Mouse (Mus musculus) cerebellum, adult 2 months (tissue): ENCODE data around the gene Pdgfa. TPM values are rescaled to one million over a fixed set of nuclear protein-coding genes. Genes with fewer than 3 reads are reported as not detected.

Source experiments
- DNase-seq, 2 experiments: peaks; one replicate each; pipeline ENCODE4 v3.0.0; 2021
- H3K27ac ChIP-seq: fragments of 200-500 bp; 2 replicates; pipeline ENCODE4 v1.5.1; 2012; ENCODE audit warnings: low read length, control low read depth, inconsistent platforms; ENCODE audit not compliant: insufficient read depth
- H3K27me3 ChIP-seq: fragments of 200-500 bp; 2 replicates; pipeline ENCODE4 v1.6.1; 2012; ENCODE audit warnings: inconsistent platforms, mild to moderate bottlenecking, low read length, moderate library complexity; ENCODE audit not compliant: control insufficient read depth, insufficient read depth
- H3K4me1 ChIP-seq: fragments of 200-500 bp; 2 replicates; pipeline ENCODE4 v1.6.1; 2011; ENCODE audit warnings: low read length; ENCODE audit not compliant: control insufficient read depth, insufficient read depth
- H3K4me3 ChIP-seq: fragments of 200-500 bp; replicated peaks from 2 replicates; pipeline ENCODE3; 2011; ENCODE audit warnings: mild to moderate bottlenecking, low read depth, low read length, control low read depth; ENCODE audit not compliant: insufficient read depth
- CTCF ChIP-seq: fragments of 200-500 bp; IDR thresholded peaks from 2 replicates; pipeline ENCODE4 v1.5.1; 2011; ENCODE audit warnings: low read depth, mild to moderate bottlenecking, control low read depth, low read length, moderate library complexity, borderline replicate concordance; ENCODE audit not compliant: insufficient read depth
- POLR2A ChIP-seq: fragments of 200-500 bp; IDR thresholded peaks from 2 replicates; pipeline ENCODE4 v1.6.1; 2011; ENCODE audit warnings: low read length, control low read depth, borderline replicate concordance; ENCODE audit not compliant: insufficient read depth
- WGBS: fragments of 180-500 bp; shearing (Covaris S2); methylation state at CpG from one replicate; pipeline ENCODE4 v1.1.7; 2018; 5-methylcytosine and 5-hydroxymethylcytosine counted together
- polyA plus RNA-seq: library from polyadenylated mRNA; depleted of rRNA; stranded (reverse); fragments of >200 nt; gene quantifications from 2 replicates; pipeline ENCODE4 v1.2.3, GENCODE M21; 2012

Pdgfa gene
- polyA plus RNA-seq, 1 experiment, result 35.3 TPM

- no peak for DNase-seq
- H3K27me3 ChIP-seq, result no peaks in the 10 kb centered on the region
- H3K4me1 ChIP-seq, result no peaks in the 10 kb centered on the region
- H3K4me3 ChIP-seq, result no peak overlapping the region
- WGBS, result 32% methylated on average over 7 of the region's 7 CpGs
- TF ChIP-seq CTCF, result no peak
- no peak for TF ChIP-seq POLR2A
- H3K27ac ChIP-seq, result no peak overlapping the region
These were observed 31.0 kb downstream of the Pdgfa start for GRCm38 (mm10) chr5:138966033-138966724.

- H3K27ac ChIP-seq, result no peak overlapping the region
- no peak for DNase-seq
- H3K4me3 ChIP-seq, result no peak overlapping the region
- 71% methylated on average over 2 of the region's 2 CpGs for WGBS
- H3K27me3 ChIP-seq, result no peaks in the 10 kb centered on the region
- H3K4me1 ChIP-seq, result no peaks in the 10 kb centered on the region
- no peak for TF ChIP-seq POLR2A
- no peak for TF ChIP-seq CTCF
These were observed 31.6 kb downstream of the Pdgfa start for GRCm38 (mm10) chr5:138965590-138965989.

GRCm38 (mm10) chr5:138956427-138956833 is 40.7 kb downstream of the Pdgfa start:
- DNase-seq, result no peak

GRCm38 (mm10) chr5:138953986-138954385 is 43.2 kb downstream of the Pdgfa start:
- TF ChIP-seq POLR2A, result no peak
- TF ChIP-seq CTCF, result no peak
- WGBS, result 89% methylated on average over 7 of the region's 7 CpGs
- Histone ChIP-seq H3K4me1 (no peaks in the 10 kb centered on the region), H3K4me3 (no peak overlapping the region), H3K27ac (no peak overlapping the region), H3K27me3 (no peaks in the 10 kb centered on the region)
- DNase-seq, result no peak

More at GRCm38 (mm10) chr5:138956427-138956833, 40.7 kb downstream of the Pdgfa start:
- Histone ChIP-seq H3K4me3 (no peak overlapping the region), H3K27me3 (no peaks in the 10 kb centered on the region), H3K4me1 (no peaks in the 10 kb centered on the region), H3K27ac (no peak overlapping the region)
- TF ChIP-seq CTCF (no peak), POLR2A (no peak)
- 52% methylated on average over 10 of the region's 10 CpGs for WGBS

GRCm38 (mm10) chr5:138952969-138953368 is 44.2 kb downstream of the Pdgfa start:
- Histone ChIP-seq H3K27me3 (no peaks in the 10 kb centered on the region), H3K4me3 (no peak overlapping the region), H3K27ac (no peak overlapping the region), H3K4me1 (no peaks in the 10 kb centered on the region)
- TF ChIP-seq POLR2A, result no peak
- TF ChIP-seq CTCF, result no peak
- 23% methylated on average over 13 of the region's 13 CpGs for WGBS
- peak in 1 of 2 experiments; percentile 22 for DNase-seq

GRCm38 (mm10) chr5:138951305-138951704 is 45.9 kb downstream of the Pdgfa start:
- H3K4me1 ChIP-seq, result no peaks in the 10 kb centered on the region
- no peak for TF ChIP-seq CTCF
- 89% methylated on average over 2 of the region's 2 CpGs for WGBS
- H3K27me3 ChIP-seq, result no peaks in the 10 kb centered on the region
- no peak overlapping the region for H3K4me3 ChIP-seq
- no peak for DNase-seq
- H3K27ac ChIP-seq, result no peak overlapping the region

GRCm38 (mm10) chr5:138949165-138949564 is 48.0 kb downstream of the Pdgfa start:
- TF ChIP-seq POLR2A (no peak), CTCF (no peak)
- 84% methylated on average over 6 of the region's 6 CpGs for WGBS
- Histone ChIP-seq H3K27me3 (no peaks in the 10 kb centered on the region), H3K4me3 (no peak overlapping the region), H3K4me1 (no peaks in the 10 kb centered on the region), H3K27ac (no peak overlapping the region)
- no peak for DNase-seq

- H3K27me3 ChIP-seq, result no peaks in the 10 kb centered on the region
- no peak overlapping the region for H3K4me3 ChIP-seq
- H3K4me1 ChIP-seq, result no peaks in the 10 kb centered on the region
- no peak overlapping the region for H3K27ac ChIP-seq
- no peak for TF ChIP-seq POLR2A
- WGBS, result 25% methylated on average over 13 of the region's 13 CpGs
- DNase-seq, result peak in 1 of 2 experiments; percentile 20
These were observed 48.9 kb downstream of the Pdgfa start for GRCm38 (mm10) chr5:138948031-138948980.
